Mouse (Mus musculus): ENCODE measurements around the gene Fam124a. TPM values are rescaled to one million over a fixed set of nuclear protein-coding genes. Genes with fewer than 3 reads are reported as not detected.

Fam124a gene
- polyA plus RNA-seq, 1 experiment: 3.3 TPM

- WGBS: 61% methylated on average over 3 of the region's 3 CpGs
- no peak overlapping the region for H3K4me3 ChIP-seq (ENCODE audit: low read depth, low read length)
- H3K36me3 ChIP-seq (ENCODE audit: control insufficient read depth, insufficient read depth, low read length): no peaks in the 10 kb centered on the region
- H3K4me1 ChIP-seq (ENCODE audit: control insufficient read depth, insufficient read depth, insufficient read length, low read length): no peaks in the 10 kb centered on the region
- H3K27ac ChIP-seq (ENCODE audit: insufficient read depth, low read depth, low read length): no peak overlapping the region
- no peaks in the 10 kb centered on the region; the same call in 1 of the 2 replicates for H3K27me3 ChIP-seq (ENCODE audit: control insufficient read depth, insufficient read depth, low read length)
- TF ChIP-seq CTCF (IDR thresholded peaks at IDR 0.05; ENCODE audit: extremely low read depth, insufficient read length, insufficient replicate concordance, low read depth, low read length) (no peak), POLR2A (IDR thresholded peaks at IDR 0.05; ENCODE audit: low read depth, low read length) (no peak)
These were observed 29.8 kb downstream of the Fam124a start for GRCm38 (mm10) chr14:62585338-62585737.

GRCm38 (mm10) chr14:62600109-62600522, 44.6 kb downstream of the Fam124a start:
- Histone ChIP-seq H3K27me3 (ENCODE audit: control insufficient read depth, insufficient read depth, low read length) (no peaks in the 10 kb centered on the region), H3K27ac (ENCODE audit: insufficient read depth, low read depth, low read length) (no peak overlapping the region), H3K4me3 (ENCODE audit: low read depth, low read length) (no peak overlapping the region), H3K4me1 (ENCODE audit: control insufficient read depth, insufficient read depth, insufficient read length, low read length) (no peaks in the 10 kb centered on the region), H3K36me3 (ENCODE audit: control insufficient read depth, insufficient read depth, low read length) (no peaks in the 10 kb centered on the region)
- 82% methylated on average over 6 of the region's 6 CpGs for WGBS
- no peak for TF ChIP-seq POLR2A (IDR thresholded peaks at IDR 0.05; ENCODE audit: low read depth, low read length)
- TF ChIP-seq CTCF (IDR thresholded peaks at IDR 0.05; ENCODE audit: extremely low read depth, insufficient read length, insufficient replicate concordance, low read depth, low read length): no peak

GRCm38 (mm10) chr14:62602271-62602670, 46.7 kb downstream of the Fam124a start:
- Histone ChIP-seq H3K27ac (ENCODE audit: insufficient read depth, low read depth, low read length) (no peak overlapping the region), H3K27me3 (ENCODE audit: control insufficient read depth, insufficient read depth, low read length) (no peaks in the 10 kb centered on the region), H3K4me3 (ENCODE audit: low read depth, low read length) (no peak overlapping the region), H3K36me3 (ENCODE audit: control insufficient read depth, insufficient read depth, low read length) (no peaks in the 10 kb centered on the region), H3K4me1 (ENCODE audit: control insufficient read depth, insufficient read depth, insufficient read length, low read length) (no peaks in the 10 kb centered on the region)
- 79% methylated on average over 1 of the region's 1 CpGs for WGBS
- TF ChIP-seq CTCF (IDR thresholded peaks at IDR 0.05; ENCODE audit: extremely low read depth, insufficient read length, insufficient replicate concordance, low read depth, low read length): no peak
- TF ChIP-seq POLR2A (IDR thresholded peaks at IDR 0.05; ENCODE audit: low read depth, low read length): no peak

- WGBS: 96% methylated on average over 1 of the region's 1 CpGs
- H3K27ac ChIP-seq (ENCODE audit: insufficient read depth, low read depth, low read length): no peak overlapping the region
These were observed 47.3 kb downstream of the Fam124a start for GRCm38 (mm10) chr14:62602869-62603268.

GRCm38 (mm10) chr14:62607791-62608196, 52.3 kb downstream of the Fam124a start:
- Histone ChIP-seq H3K27me3 (ENCODE audit: control insufficient read depth, insufficient read depth, low read length) (no peaks in the 10 kb centered on the region), H3K27ac (ENCODE audit: insufficient read depth, low read depth, low read length) (no peak overlapping the region), H3K36me3 (ENCODE audit: control insufficient read depth, insufficient read depth, low read length) (no peaks in the 10 kb centered on the region), H3K4me3 (ENCODE audit: low read depth, low read length) (no peak overlapping the region), H3K4me1 (ENCODE audit: control insufficient read depth, insufficient read depth, insufficient read length, low read length) (no peaks in the 10 kb centered on the region)
- TF ChIP-seq CTCF (IDR thresholded peaks at IDR 0.05; ENCODE audit: extremely low read depth, insufficient read length, insufficient replicate concordance, low read depth, low read length) (no peak), POLR2A (IDR thresholded peaks at IDR 0.05; ENCODE audit: low read depth, low read length) (no peak)
- WGBS: 56% methylated on average over 8 of the region's 8 CpGs

More at GRCm38 (mm10) chr14:62602869-62603268, 47.3 kb downstream of the Fam124a start:
- no peaks in the 10 kb centered on the region for H3K27me3 ChIP-seq (ENCODE audit: control insufficient read depth, insufficient read depth, low read length)
- H3K36me3 ChIP-seq (ENCODE audit: control insufficient read depth, insufficient read depth, low read length): no peaks in the 10 kb centered on the region
- no peak for TF ChIP-seq CTCF (IDR thresholded peaks at IDR 0.05; ENCODE audit: extremely low read depth, insufficient read length, insufficient replicate concordance, low read depth, low read length)
- no peak for TF ChIP-seq POLR2A (IDR thresholded peaks at IDR 0.05; ENCODE audit: low read depth, low read length)
- H3K4me3 ChIP-seq (ENCODE audit: low read depth, low read length): no peak overlapping the region
- H3K4me1 ChIP-seq (ENCODE audit: control insufficient read depth, insufficient read depth, insufficient read length, low read length): no peaks in the 10 kb centered on the region

- Histone ChIP-seq H3K27me3 (ENCODE audit: control insufficient read depth, insufficient read depth, low read length) (no peaks in the 10 kb centered on the region), H3K36me3 (ENCODE audit: control insufficient read depth, insufficient read depth, low read length) (no peaks in the 10 kb centered on the region), H3K4me1 (ENCODE audit: control insufficient read depth, insufficient read depth, insufficient read length, low read length) (no peaks in the 10 kb centered on the region), H3K27ac (ENCODE audit: insufficient read depth, low read depth, low read length) (no peak overlapping the region), H3K4me3 (ENCODE audit: low read depth, low read length) (no peak overlapping the region)
- WGBS: 57% methylated on average over 3 of the region's 3 CpGs
- TF ChIP-seq CTCF (IDR thresholded peaks at IDR 0.05; ENCODE audit: extremely low read depth, insufficient read length, insufficient replicate concordance, low read depth, low read length): no peak
- no peak for TF ChIP-seq POLR2A (IDR thresholded peaks at IDR 0.05; ENCODE audit: low read depth, low read length)
These were observed 54.4 kb downstream of the Fam124a start for GRCm38 (mm10) chr14:62609904-62610303.

- Histone ChIP-seq H3K27ac (ENCODE audit: insufficient read depth, low read depth, low read length) (no peak overlapping the region), H3K4me3 (ENCODE audit: low read depth, low read length) (no peak overlapping the region), H3K4me1 (ENCODE audit: control insufficient read depth, insufficient read depth, insufficient read length, low read length) (no peaks in the 10 kb centered on the region), H3K27me3 (ENCODE audit: control insufficient read depth, insufficient read depth, low read length) (no peaks in the 10 kb centered on the region), H3K36me3 (ENCODE audit: control insufficient read depth, insufficient read depth, low read length) (no peaks in the 10 kb centered on the region)
- 87% methylated on average over 3 of the region's 3 CpGs for WGBS
- no peak for TF ChIP-seq POLR2A (IDR thresholded peaks at IDR 0.05; ENCODE audit: low read depth, low read length)
- no peak for TF ChIP-seq CTCF (IDR thresholded peaks at IDR 0.05; ENCODE audit: extremely low read depth, insufficient read length, insufficient replicate concordance, low read depth, low read length)
These were observed 66.9 kb downstream of the Fam124a start for GRCm38 (mm10) chr14:62622393-62622792.
